Mouse (Mus musculus) E14TG2a.4 (cell line): ENCODE data around the gene Col1a1.

Source experiments
- CTCF ChIP-seq: conservative IDR thresholded peaks from 2 replicates; pipeline ENCODE4 v1.5.1; 2014; ENCODE audit warnings: low read length
- NANOG ChIP-seq: IDR thresholded peaks from 2 replicates; pipeline ENCODE4 v1.6.1; 2014; ENCODE audit warnings: borderline replicate concordance, low read length, mixed read lengths

DNA sequence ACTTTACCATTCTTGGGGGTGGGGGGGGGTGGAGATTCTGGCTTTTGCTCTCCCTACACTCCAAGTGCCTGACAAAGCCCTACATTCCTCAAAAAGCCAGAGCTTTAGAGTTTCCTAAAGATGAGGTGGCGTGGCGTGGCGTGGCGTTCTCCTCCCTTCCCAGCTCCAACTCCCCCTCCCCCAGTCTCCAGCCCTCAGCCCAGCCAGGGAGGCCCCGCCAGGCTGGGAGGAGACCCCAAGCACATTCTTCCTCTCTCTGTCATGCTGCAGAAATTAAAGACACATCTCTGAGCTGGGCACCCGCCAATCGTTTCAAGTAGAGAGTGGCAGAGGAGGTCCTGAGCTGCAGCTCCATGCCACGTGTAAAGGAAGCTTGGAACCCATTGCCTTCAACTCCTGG is 2.4 kb upstream of the Col1a1 start:
- TF ChIP-seq CTCF (no peak), NANOG (no peak)
